Mouse (Mus musculus) urinary bladder, postnatal 25 days (tissue): ENCODE measurements around the gene Hcfc1.

Experiments
- DNase-seq: peaks from one replicate; pipeline ENCODE4 v3.0.0; 2022; ENCODE audit warnings: low spot score

The Hcfc1 gene

GRCm38 (mm10) chrX:73941860-73942259, 24.3 kb downstream of the Hcfc1 start:
- DNase-seq = no peak

GRCm38 (mm10) chrX:73931871-73932270, 34.3 kb downstream of the Hcfc1 start:
- no peak for DNase-seq

DNA sequence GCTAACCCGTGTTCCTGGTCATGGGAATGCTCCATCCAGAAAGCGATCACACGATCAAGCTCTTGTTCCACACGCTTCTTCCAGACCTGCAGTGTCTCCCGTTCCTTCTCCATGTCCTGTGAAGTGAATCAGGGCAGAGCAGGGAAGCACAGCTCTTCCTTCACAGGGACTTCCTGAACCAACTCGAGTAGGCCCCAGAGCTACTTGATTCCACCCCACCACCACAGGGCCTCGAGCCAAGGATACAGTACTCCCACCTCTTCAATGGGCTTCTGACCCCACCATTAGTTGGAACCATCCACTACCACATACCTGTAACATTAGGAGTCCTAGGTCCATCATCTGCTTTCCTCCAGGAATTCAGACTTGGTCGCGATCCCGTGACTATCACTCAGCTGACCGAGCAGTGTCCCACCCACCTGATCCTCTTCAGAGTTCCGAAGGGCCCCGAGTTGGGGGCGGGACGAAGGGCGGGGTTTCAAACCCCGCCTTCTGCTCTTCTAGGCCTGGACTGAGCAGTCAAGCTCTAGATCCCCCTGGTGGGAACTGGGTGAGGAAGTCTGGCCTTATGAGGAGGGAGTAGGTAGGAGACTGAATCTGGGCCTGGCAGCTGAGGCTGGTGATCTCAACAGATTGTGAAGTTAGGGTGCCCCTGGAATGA, 35.6 kb downstream of the Hcfc1 start, which contains the start of gene Renbp:
Gene Renbp, minus strand, starts transcription at position 449 of the 661 bp plus-strand sequence.
- DNase-seq = peak; percentile 29

DNA sequence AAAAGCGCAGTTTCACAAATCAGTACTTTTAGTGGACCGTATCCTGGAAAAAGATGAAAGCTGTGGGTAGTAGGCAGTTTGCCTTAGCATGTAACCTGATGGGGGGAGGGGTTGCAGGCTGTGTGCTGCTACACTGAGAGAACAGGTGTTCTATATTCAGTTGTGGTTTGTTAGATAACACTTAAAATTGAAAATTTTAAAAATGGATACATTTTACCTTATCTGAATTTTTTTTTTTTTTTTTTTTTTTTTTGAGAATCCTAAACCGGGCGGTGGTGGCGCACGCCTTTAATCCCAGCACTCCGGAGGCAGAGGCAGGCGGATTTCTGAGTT, 43.6 kb downstream of the Hcfc1 start:
- no peak for DNase-seq

DNA sequence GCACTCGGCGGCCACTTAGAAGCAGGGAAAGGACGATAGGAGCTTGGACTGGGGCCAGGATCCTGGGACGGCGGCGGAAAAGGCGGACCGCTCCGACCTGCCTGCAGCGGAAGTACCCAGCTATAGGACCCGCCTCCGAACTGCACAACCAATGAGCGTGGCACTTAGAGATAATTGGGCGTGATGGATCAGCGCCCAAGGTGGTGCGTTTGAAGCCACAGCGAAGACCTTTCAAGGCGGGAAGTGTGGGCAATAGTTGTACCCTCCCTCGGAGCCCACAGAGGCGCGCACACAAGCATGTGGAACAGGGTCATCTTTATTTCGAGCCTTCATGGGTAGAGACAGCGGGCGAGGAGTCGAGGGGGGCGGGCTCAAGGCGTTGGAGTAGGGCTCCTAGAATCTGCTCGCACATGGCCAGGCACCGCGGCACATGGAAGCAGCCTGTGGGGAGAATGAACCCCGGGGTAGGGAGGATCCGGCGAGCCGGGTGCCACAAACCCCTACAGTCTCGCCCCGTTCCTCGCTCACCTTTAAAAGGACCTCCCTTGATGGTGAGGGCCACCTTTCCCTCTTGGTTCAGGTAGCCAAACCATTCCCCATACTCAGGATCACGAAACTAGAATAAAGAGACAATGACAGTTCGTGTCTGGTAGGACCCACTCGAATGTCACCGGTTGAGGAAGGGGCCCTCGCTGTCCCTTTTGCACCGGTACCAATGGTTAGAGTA, 44.2 kb downstream of the Hcfc1 start, which contains the start of the genes Arhgap4 and Naa10:
Gene Arhgap4, minus strand, starts transcription at position 48 of the 727 bp plus-strand sequence.
Gene Naa10, minus strand, starts transcription at position 122 of the 727 bp plus-strand sequence.
- DNase-seq = peak; percentile 78

DNA sequence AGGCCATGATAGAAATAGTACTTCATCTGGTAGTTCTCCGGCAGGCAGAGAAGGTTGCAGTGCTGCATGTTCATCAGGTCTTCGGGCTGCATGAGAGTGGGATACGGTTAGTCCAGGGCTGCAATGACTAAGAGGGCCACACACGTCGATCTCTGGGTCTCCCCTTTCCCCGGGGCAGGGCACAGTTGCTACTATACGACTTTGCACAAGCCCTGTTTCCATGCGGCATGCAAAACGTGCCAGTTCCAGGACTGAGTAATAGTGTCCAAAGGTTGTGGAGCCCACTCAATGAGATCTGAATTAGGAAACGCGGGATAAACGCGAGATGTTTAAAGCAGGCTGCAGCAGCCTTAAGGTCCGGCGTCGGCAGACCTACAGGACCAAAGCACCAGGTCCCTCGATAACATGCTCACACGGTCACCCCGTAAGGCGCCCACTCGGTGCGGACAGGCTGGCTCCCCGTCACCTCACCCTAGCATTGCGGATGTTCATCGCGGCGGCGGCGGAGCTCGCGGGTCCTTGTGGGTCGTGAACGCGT, 44.8 kb downstream of the Hcfc1 start:
- DNase-seq = no peak

DNA sequence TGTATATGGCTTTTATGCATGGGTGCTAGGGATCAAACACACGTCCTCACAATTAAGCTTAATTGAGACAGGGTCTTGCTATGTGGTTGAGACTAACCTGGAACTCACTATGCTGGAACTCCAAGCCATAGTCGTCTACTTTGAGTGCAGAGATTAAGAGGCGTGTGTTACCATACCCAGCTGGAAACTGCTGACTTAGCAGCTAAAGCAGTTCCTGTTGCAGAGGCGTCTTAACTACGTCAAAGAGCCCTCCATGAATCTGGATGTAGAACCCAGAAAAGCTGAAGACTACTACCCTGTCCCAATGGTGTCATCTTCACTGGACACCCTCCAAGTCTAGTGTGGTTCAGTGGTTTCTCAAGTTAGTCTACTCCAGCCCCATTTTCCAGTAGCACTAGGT, 47.5 kb downstream of the Hcfc1 start:
- DNase-seq = no peak

DNA sequence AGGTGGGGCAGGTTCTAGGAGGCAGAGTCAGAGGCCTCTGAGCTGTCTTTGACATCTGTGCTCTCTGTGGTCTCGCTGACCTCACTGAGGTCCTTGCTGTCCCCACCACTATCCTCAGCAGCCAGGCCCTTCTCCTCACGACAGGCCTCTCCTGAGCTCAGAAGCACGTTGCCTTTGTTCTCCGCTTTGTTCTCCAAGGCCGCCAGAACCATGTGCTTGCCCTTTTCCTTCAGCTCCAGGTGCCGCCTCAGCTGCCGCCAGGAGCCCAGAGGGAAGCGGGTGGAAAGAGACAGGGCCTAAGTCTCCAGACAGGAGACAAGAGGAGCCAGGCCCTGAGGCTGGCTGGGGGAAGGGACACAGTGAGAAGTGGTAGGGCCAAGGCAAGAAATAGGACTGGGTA, 49.2 kb downstream of the Hcfc1 start:
- DNase-seq = no peak

- DNase-seq = peak; percentile 56
Measured at GRCm38 (mm10) chrX:73914827-73915703, 51.1 kb downstream of the Hcfc1 start.

DNA sequence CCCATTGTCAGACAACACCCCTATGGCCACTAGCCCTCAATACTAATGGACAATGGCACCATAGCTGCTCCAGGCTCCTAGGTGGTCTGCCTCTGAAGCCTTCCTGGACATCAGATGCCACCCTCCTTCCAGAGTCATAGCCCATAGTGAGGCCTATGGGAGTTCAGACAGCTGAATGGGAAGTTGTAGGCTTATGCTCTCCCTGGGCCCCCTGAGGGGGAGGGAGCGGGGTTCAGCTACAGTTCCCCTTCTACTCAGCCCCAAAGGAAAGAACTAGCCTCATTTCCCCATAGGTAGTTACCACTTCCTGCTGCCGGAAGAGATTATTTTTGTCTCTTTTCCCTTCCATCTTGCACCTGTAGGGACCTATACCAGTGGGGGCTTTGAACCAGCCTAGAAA, 54.6 kb downstream of the Hcfc1 start:
- DNase-seq = no peak

GRCm38 (mm10) chrX:73911156-73911555, 55.0 kb downstream of the Hcfc1 start:
- DNase-seq = no peak

- no peak for DNase-seq
Measured at GRCm38 (mm10) chrX:73910451-73910850, 55.7 kb downstream of the Hcfc1 start.

DNA sequence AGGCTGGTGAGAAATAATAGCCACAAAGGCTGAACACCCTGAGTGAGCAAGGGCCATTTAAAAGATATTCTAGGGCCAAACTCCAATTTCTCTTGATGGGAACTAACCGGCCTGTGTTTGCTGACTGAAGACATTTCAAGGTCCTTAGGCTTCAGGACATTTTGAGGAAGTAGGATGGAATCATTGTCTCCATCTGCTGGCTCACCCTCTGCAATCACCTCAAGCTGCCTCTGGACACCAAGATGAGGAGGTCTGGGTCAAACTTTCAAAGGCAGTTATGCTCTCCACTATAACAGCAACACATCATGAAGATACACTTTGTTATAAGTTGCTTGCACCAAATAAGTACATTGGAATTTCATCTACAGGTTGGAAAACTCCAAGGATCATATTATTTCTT, 56.1 kb downstream of the Hcfc1 start:
- no peak for DNase-seq

- DNase-seq = no peak
Measured at GRCm38 (mm10) chrX:73897959-73898358, 68.2 kb downstream of the Hcfc1 start.

DNA sequence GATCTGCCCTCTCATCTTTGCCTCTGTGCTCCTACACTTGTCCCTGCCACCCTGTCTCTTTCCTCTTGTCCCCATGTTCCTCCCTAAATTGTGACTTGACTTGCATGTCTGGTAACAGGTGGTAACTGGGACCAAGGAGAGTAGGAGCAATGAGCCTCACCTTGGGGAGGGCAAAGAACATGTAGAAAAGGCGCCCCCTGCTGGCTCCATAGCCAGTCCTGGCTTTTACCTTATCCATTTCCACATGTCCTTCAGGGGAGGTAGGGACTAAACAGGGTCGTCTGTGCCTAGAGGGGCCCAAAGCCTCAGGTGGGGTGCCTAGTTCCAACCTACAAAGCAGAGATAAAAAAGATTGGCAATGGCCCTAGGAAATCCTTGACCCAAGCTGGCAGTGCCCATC, 70.4 kb downstream of the Hcfc1 start, which contains the start of gene L1cam:
Gene L1cam, minus strand, starts transcription at position 387 of the 400 bp plus-strand sequence.
- DNase-seq = peak; percentile 58

DNA sequence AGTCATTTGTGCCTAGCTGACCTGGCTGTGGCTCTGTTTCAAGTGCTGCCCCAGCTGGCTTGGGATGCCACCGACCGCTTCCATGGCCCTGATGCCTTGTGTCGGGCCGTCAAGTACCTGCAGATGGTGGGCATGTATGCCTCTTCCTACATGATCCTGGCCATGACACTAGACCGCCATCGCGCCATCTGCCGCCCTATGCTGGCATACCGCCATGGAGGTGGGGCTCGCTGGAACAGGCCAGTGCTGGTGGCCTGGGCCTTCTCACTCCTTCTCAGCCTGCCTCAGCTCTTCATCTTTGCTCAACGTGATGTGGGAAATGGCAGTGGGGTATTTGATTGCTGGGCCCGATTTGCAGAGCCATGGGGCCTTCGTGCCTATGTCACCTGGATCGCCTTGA, 73.3 kb downstream of the Hcfc1 start:
- DNase-seq = no peak
